Mouse (Mus musculus) liver, embryonic 11.5 days (tissue): ENCODE data around the gene 6430548M08Rik. TPM values are rescaled to one million over a fixed set of nuclear protein-coding genes. Genes with fewer than 3 reads are reported as not detected.

Source experiments
- ATAC-seq: fragments of 200-750 bp; cut with Nextera tagmentation; replicated peaks from 2 replicates; pipeline ENCODE4 v1.8.0; 2017; ENCODE audit warnings: moderate number of reproducible peaks, mild to moderate bottlenecking, moderate TSS enrichment, moderate library complexity; ENCODE audit not compliant: low FRiP score
- DNase-seq: peaks from one replicate; pipeline ENCODE4 v3.0.0-alpha.2; 2017; ENCODE audit warnings: low spot score
- H3K27ac ChIP-seq: fragments of 300-500 bp; sonication (generic); 2 replicates; pipeline ENCODE4 v1.5.1; 2014; ENCODE audit warnings: mild to moderate bottlenecking, low read depth, low read length, control low read depth
- H3K27me3 ChIP-seq: fragments of 300-500 bp; sonication (generic); replicated peaks from 2 replicates; pipeline ENCODE4 v1.6.1; 2014; ENCODE audit warnings: low read length, mixed read lengths; ENCODE audit not compliant: control insufficient read depth, insufficient read depth
- H3K36me3 ChIP-seq: fragments of 300-500 bp; sonication (generic); 2 replicates; pipeline ENCODE4 v1.6.1; 2014; ENCODE audit warnings: mild to moderate bottlenecking, low read length, moderate library complexity, mixed read lengths; ENCODE audit not compliant: control insufficient read depth, insufficient read depth
- H3K4me1 ChIP-seq: fragments of 300-500 bp; sonication (generic); replicated peaks from 2 replicates; pipeline ENCODE4 v1.6.1; 2014; ENCODE audit warnings: low read length, mixed read lengths; ENCODE audit not compliant: control insufficient read depth, insufficient read depth
- H3K4me2 ChIP-seq: fragments of 300-500 bp; sonication (generic); 2 replicates; pipeline ENCODE4 v1.6.1; 2014; ENCODE audit warnings: mild to moderate bottlenecking, control low read depth, moderate library complexity
- H3K4me3 ChIP-seq: fragments of 300-500 bp; sonication (generic); 2 replicates; pipeline ENCODE4 v1.5.1; 2014; ENCODE audit warnings: low read depth, low read length, control low read depth
- H3K9ac ChIP-seq: fragments of 300-500 bp; sonication (generic); 2 replicates; pipeline ENCODE4 v1.6.1; 2014; ENCODE audit warnings: low read depth, low read length, control low read depth
- H3K9me3 ChIP-seq: fragments of 300-500 bp; sonication (generic); 2 replicates; pipeline ENCODE4 v1.6.1; 2016; ENCODE audit warnings: low read length, inconsistent platforms, mixed read lengths; ENCODE audit not compliant: control insufficient read depth
- WGBS: fragments of 180-500 bp; shearing (Covaris S2); extraction: QIAGEN DNeasy Blood & Tissue Kit; methylation state at CpG from one replicate; pipeline ENCODE4 v1.1.7; 2014; 5-methylcytosine and 5-hydroxymethylcytosine counted together
- polyA plus RNA-seq: library from polyadenylated mRNA; unstranded; fragments of >200 nt; fragmentation: Nextera tagmentation; extraction: Ambion mirVana; gene quantifications from 2 replicates; pipeline ENCODE4 v1.2.1, GENCODE M21; 2014

6430548M08Rik gene
- polyA plus RNA-seq, 1 experiment from 2014 or later, result 2.1 TPM

- Histone ChIP-seq H3K27me3 (peaks cover 3% of the 10 kb centered on the region; the same call in 1 of the 2 replicates), H3K4me1 (no peaks in the 10 kb centered on the region), H3K9me3 (no peaks in the 10 kb centered on the region), H3K9ac (no peak overlapping the region), H3K4me2 (no peak overlapping the region), H3K36me3 (no peaks in the 10 kb centered on the region), H3K27ac (no peak overlapping the region), H3K4me3 (no peak overlapping the region)
- 74% methylated on average over 16 of the region's 16 CpGs for WGBS
- no peak for ATAC-seq
- no peak for DNase-seq
Observed at GRCm38 (mm10) chr8:120161658-120162403, 47.9 kb downstream of the 6430548M08Rik start.

- H3K4me1 ChIP-seq, result no peaks in the 10 kb centered on the region
- 70% methylated on average over 5 of the region's 5 CpGs for WGBS
- H3K27ac ChIP-seq, result no peak overlapping the region
- no peak overlapping the region for H3K9ac ChIP-seq
- H3K36me3 ChIP-seq, result no peaks in the 10 kb centered on the region
- H3K27me3 ChIP-seq, result peaks cover 7% of the 10 kb centered on the region; the same call in 1 of the 2 replicates
- ATAC-seq, result 0 out of 2 replicates have a peak, but pooled peaks have one; percentile 10
- H3K4me3 ChIP-seq, result no peak overlapping the region
- H3K4me2 ChIP-seq, result no peak overlapping the region
- no peak for DNase-seq
- no peaks in the 10 kb centered on the region for H3K9me3 ChIP-seq
Observed at GRCm38 (mm10) chr8:120162404-120162752, 48.4 kb downstream of the 6430548M08Rik start.

- H3K4me1 ChIP-seq, result no peaks in the 10 kb centered on the region
- H3K27me3 ChIP-seq, result peaks cover 12% of the 10 kb centered on the region; the same call in 1 of the 2 replicates
- H3K9ac ChIP-seq, result no peak overlapping the region
- H3K4me2 ChIP-seq, result no peak overlapping the region
- no peaks in the 10 kb centered on the region for H3K9me3 ChIP-seq
- 67% methylated on average over 8 of the region's 8 CpGs for WGBS
- no peaks in the 10 kb centered on the region for H3K36me3 ChIP-seq
- ATAC-seq, result no peak
- DNase-seq, result no peak
- H3K4me3 ChIP-seq, result no peak overlapping the region
- H3K27ac ChIP-seq, result no peak overlapping the region
Observed at GRCm38 (mm10) chr8:120163376-120163775, 49.4 kb downstream of the 6430548M08Rik start.

GRCm38 (mm10) chr8:120164026-120164425, 50.1 kb downstream of the 6430548M08Rik start:
- Histone ChIP-seq H3K4me2 (no peak overlapping the region), H3K4me1 (no peaks in the 10 kb centered on the region), H3K27ac (no peak overlapping the region), H3K9me3 (no peaks in the 10 kb centered on the region), H3K4me3 (no peak overlapping the region), H3K9ac (no peak overlapping the region), H3K27me3 (peaks cover 14% of the 10 kb centered on the region; the same call in 1 of the 2 replicates), H3K36me3 (no peaks in the 10 kb centered on the region)
- DNase-seq, result no peak
- ATAC-seq, result no peak
- WGBS, result 78% methylated on average over 5 of the region's 5 CpGs

GRCm38 (mm10) chr8:120167136-120167535, 53.2 kb downstream of the 6430548M08Rik start:
- H3K4me2 ChIP-seq, result no peak overlapping the region
- H3K9ac ChIP-seq, result no peak overlapping the region
- no peak for ATAC-seq
- peaks cover 18% of the 10 kb centered on the region; the same call in 1 of the 2 replicates for H3K27me3 ChIP-seq
- WGBS, result 82% methylated on average over 8 of the region's 8 CpGs
- H3K9me3 ChIP-seq, result no peaks in the 10 kb centered on the region
- H3K4me3 ChIP-seq, result no peak overlapping the region
- no peaks in the 10 kb centered on the region for H3K36me3 ChIP-seq
- no peak overlapping the region for H3K27ac ChIP-seq
- DNase-seq, result no peak
- no peaks in the 10 kb centered on the region for H3K4me1 ChIP-seq

GRCm38 (mm10) chr8:120167821-120168220, 53.9 kb downstream of the 6430548M08Rik start:
- Histone ChIP-seq H3K4me1 (no peaks in the 10 kb centered on the region), H3K27ac (no peak overlapping the region), H3K9me3 (no peaks in the 10 kb centered on the region), H3K36me3 (no peaks in the 10 kb centered on the region), H3K4me3 (no peak overlapping the region), H3K4me2 (no peak overlapping the region), H3K27me3 (peaks cover 15% of the 10 kb centered on the region; the same call in 1 of the 2 replicates), H3K9ac (no peak overlapping the region)
- DNase-seq, result no peak
- ATAC-seq, result no peak
- 52% methylated on average over 5 of the region's 5 CpGs for WGBS

- no peak overlapping the region for H3K27ac ChIP-seq
- peaks cover 15% of the 10 kb centered on the region; the same call in 1 of the 2 replicates for H3K27me3 ChIP-seq
- DNase-seq (no peak), ATAC-seq (no peak)
- no peak overlapping the region for H3K4me2 ChIP-seq
- WGBS, result 48% methylated on average over 8 of the region's 8 CpGs
- H3K4me1 ChIP-seq, result no peaks in the 10 kb centered on the region
- H3K36me3 ChIP-seq, result no peaks in the 10 kb centered on the region
- no peak overlapping the region for H3K9ac ChIP-seq
- H3K9me3 ChIP-seq, result no peaks in the 10 kb centered on the region
- no peak overlapping the region for H3K4me3 ChIP-seq
Observed at GRCm38 (mm10) chr8:120169119-120169518, 55.2 kb downstream of the 6430548M08Rik start.

GRCm38 (mm10) chr8:120173195-120173594, 59.2 kb downstream of the 6430548M08Rik start:
- H3K9ac ChIP-seq, result no peak overlapping the region
- H3K4me3 ChIP-seq, result no peak overlapping the region
- H3K4me2 ChIP-seq, result no peak overlapping the region
- no peaks in the 10 kb centered on the region for H3K9me3 ChIP-seq
- no peak overlapping the region for H3K27ac ChIP-seq
- H3K27me3 ChIP-seq, result peaks cover 41% of the 10 kb centered on the region
- 48% methylated on average over 1 of the region's 1 CpGs for WGBS
- peaks cover 13% of the 10 kb centered on the region for H3K4me1 ChIP-seq
- no peaks in the 10 kb centered on the region for H3K36me3 ChIP-seq
- no peak for DNase-seq
- ATAC-seq, result no peak

GRCm38 (mm10) chr8:120174606-120175005, 60.7 kb downstream of the 6430548M08Rik start:
- H3K27me3 ChIP-seq, result peaks cover 37% of the 10 kb centered on the region
- WGBS, result 50% methylated on average over 18 of the region's 18 CpGs

More at GRCm38 (mm10) chr8:120174606-120175005, 60.7 kb downstream of the 6430548M08Rik start:
- ATAC-seq (no peak), DNase-seq (no peak)
- no peak overlapping the region for H3K27ac ChIP-seq
- H3K4me2 ChIP-seq, result no peak overlapping the region
- H3K36me3 ChIP-seq, result no peaks in the 10 kb centered on the region
- H3K4me3 ChIP-seq, result no peak overlapping the region
- H3K4me1 ChIP-seq, result peaks cover 16% of the 10 kb centered on the region
- no peak overlapping the region for H3K9ac ChIP-seq
- H3K9me3 ChIP-seq, result no peaks in the 10 kb centered on the region
